Mouse (Mus musculus) cerebellum, adult 2 months (tissue): ENCODE data around the gene Marc2. TPM values are rescaled to one million over a fixed set of nuclear protein-coding genes. Genes with fewer than 3 reads are reported as not detected.

ENCODE experiments used
- DNase-seq, 2 experiments: peaks; one replicate each; pipeline ENCODE4 v3.0.0; 2021
- H3K27ac ChIP-seq: fragments of 200-500 bp; 2 replicates; pipeline ENCODE4 v1.5.1; 2012; ENCODE audit warnings: low read length, control low read depth, inconsistent platforms; ENCODE audit not compliant: insufficient read depth
- H3K27me3 ChIP-seq: fragments of 200-500 bp; 2 replicates; pipeline ENCODE4 v1.6.1; 2012; ENCODE audit warnings: inconsistent platforms, mild to moderate bottlenecking, low read length, moderate library complexity; ENCODE audit not compliant: control insufficient read depth, insufficient read depth
- H3K4me1 ChIP-seq: fragments of 200-500 bp; 2 replicates; pipeline ENCODE4 v1.6.1; 2011; ENCODE audit warnings: low read length; ENCODE audit not compliant: control insufficient read depth, insufficient read depth
- H3K4me3 ChIP-seq: fragments of 200-500 bp; replicated peaks from 2 replicates; pipeline ENCODE3; 2011; ENCODE audit warnings: mild to moderate bottlenecking, low read depth, low read length, control low read depth; ENCODE audit not compliant: insufficient read depth
- CTCF ChIP-seq: fragments of 200-500 bp; IDR thresholded peaks from 2 replicates; pipeline ENCODE4 v1.5.1; 2011; ENCODE audit warnings: low read depth, mild to moderate bottlenecking, control low read depth, low read length, moderate library complexity, borderline replicate concordance; ENCODE audit not compliant: insufficient read depth
- POLR2A ChIP-seq: fragments of 200-500 bp; IDR thresholded peaks from 2 replicates; pipeline ENCODE4 v1.6.1; 2011; ENCODE audit warnings: low read length, control low read depth, borderline replicate concordance; ENCODE audit not compliant: insufficient read depth
- WGBS: fragments of 180-500 bp; shearing (Covaris S2); methylation state at CpG from one replicate; pipeline ENCODE4 v1.1.7; 2018; 5-methylcytosine and 5-hydroxymethylcytosine counted together
- polyA plus RNA-seq: library from polyadenylated mRNA; depleted of rRNA; stranded (reverse); fragments of >200 nt; gene quantifications from 2 replicates; pipeline ENCODE4 v1.2.3, GENCODE M21; 2012

Gene Marc2
- polyA plus RNA-seq, 1 experiment, result 64.9 TPM

DNA sequence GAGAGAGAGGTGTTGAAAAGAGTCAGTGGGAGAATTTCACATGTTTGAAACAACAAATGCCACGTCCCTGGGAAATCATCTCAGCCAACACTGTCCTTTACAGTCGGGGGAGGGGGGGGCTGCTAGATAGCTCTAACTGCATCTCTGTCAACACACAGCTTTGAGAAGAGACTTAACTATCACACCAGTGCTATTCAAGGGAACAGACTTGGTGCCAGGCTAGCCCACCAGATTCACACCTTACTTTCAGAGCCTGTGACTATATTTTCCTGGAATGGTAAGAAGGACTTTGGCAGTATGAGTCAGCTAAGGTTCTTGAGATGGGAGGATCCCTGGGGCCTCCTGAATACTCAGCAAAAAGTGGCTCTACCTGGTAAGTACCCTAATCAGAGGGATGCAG lies 31.1 kb upstream of the Marc2 start:
- no peak overlapping the region for H3K27ac ChIP-seq
- H3K27me3 ChIP-seq, result no peaks in the 10 kb centered on the region; the same call in 1 of the 2 replicates
- no peak for DNase-seq
- 75% methylated on average over 2 of the region's 2 CpGs for WGBS
- no peak for TF ChIP-seq CTCF
- no peaks in the 10 kb centered on the region for H3K4me1 ChIP-seq
- H3K4me3 ChIP-seq, result no peak overlapping the region

- H3K4me3 ChIP-seq, result no peak overlapping the region
- H3K27me3 ChIP-seq, result no peaks in the 10 kb centered on the region; the same call in 1 of the 2 replicates
- no peak for TF ChIP-seq POLR2A
- TF ChIP-seq CTCF, result no peak
- no peak overlapping the region for H3K27ac ChIP-seq
- DNase-seq, result no peak
- no peaks in the 10 kb centered on the region for H3K4me1 ChIP-seq
- 77% methylated on average over 11 of the region's 11 CpGs for WGBS
Observed at GRCm38 (mm10) chr1:184873910-184874309, 27.7 kb upstream of the Marc2 start.

- no peak for TF ChIP-seq CTCF
- TF ChIP-seq POLR2A, result no peak
- no peak for DNase-seq
Observed at GRCm38 (mm10) chr1:184872069-184872819, 26.0 kb upstream of the Marc2 start.

GRCm38 (mm10) chr1:184871506-184871905 lies 25.3 kb upstream of the Marc2 start:
- Histone ChIP-seq H3K4me3 (no peak overlapping the region), H3K4me1 (no peaks in the 10 kb centered on the region), H3K27ac (no peak overlapping the region), H3K27me3 (no peaks in the 10 kb centered on the region; the same call in 1 of the 2 replicates)
- 96% methylated on average over 1 of the region's 1 CpGs for WGBS
- no peak for TF ChIP-seq CTCF
- DNase-seq, result no peak

More at GRCm38 (mm10) chr1:184872069-184872819, 26.0 kb upstream of the Marc2 start:
- Histone ChIP-seq H3K4me3 (no peak overlapping the region), H3K27ac (no peak overlapping the region), H3K27me3 (no peaks in the 10 kb centered on the region; the same call in 1 of the 2 replicates), H3K4me1 (no peaks in the 10 kb centered on the region)
- WGBS, result 84% methylated on average over 7 of the region's 7 CpGs

GRCm38 (mm10) chr1:184870646-184871385 lies 24.6 kb upstream of the Marc2 start:
- H3K27ac ChIP-seq, result no peak overlapping the region

DNA sequence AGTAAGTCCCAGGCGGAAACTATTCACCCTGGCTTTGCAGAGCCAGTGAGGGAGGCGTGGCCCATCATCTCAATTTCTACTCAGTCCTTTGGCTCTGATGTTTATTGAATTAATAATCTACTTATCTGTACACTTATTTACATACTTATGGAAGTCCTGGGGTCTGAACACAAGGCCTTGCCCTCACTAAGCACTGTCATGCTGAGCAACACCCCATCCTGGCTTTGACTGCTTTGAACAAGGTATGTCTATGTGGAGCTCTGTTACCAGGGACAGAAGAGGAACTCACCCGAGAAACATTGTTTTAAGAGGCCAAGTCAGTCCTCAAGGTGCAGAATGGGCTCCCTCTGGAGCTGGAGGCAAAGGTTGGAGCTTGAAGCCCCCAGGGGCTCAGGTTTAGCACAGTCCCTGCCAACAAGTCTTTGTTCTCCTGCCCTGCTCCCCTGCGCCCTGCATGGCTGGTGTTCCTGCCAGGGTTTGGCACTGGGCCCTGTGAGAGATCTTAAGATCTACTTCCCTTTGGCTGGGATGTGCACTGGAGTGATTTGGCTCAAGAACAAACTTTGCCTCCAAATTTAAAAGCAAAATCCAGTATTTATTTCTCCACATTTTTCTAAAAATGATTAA lies 23.8 kb upstream of the Marc2 start:
- TF ChIP-seq CTCF (no peak), POLR2A (no peak)
- no peaks in the 10 kb centered on the region for H3K4me1 ChIP-seq
- DNase-seq, result no peak
- no peak overlapping the region for H3K4me3 ChIP-seq
- no peak overlapping the region for H3K27ac ChIP-seq
- WGBS, result 51% methylated on average over 4 of the region's 4 CpGs
- H3K27me3 ChIP-seq, result no peaks in the 10 kb centered on the region

More at GRCm38 (mm10) chr1:184870646-184871385, 24.6 kb upstream of the Marc2 start:
- WGBS, result 86% methylated on average over 11 of the region's 11 CpGs
- no peak for DNase-seq
- TF ChIP-seq CTCF (no peak), POLR2A (no peak)
- no peaks in the 10 kb centered on the region for H3K4me1 ChIP-seq
- no peak overlapping the region for H3K4me3 ChIP-seq
- H3K27me3 ChIP-seq, result no peaks in the 10 kb centered on the region

DNA sequence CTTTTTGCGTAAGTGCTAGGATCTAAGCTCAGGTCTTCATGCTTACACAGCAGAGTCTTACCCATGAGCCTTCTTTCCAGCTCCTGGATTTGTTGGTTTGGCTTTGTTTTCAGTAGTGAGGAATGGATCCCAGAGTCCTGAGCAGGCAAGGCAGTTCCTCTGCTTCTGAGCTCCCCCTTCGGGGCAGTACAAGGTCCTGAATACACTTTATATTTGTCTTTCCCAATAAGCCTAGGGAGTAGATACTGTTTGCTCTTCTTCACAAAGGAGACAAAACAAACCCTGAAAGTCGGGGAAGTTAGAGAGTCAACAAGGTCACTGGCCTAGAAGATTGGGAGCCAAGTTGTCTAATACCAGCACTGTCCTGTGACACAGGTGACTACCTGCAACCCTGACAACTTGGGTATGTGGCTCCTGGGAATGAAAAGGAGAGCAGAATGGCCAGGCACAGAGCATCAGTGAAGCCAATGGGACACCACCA lies 21.4 kb upstream of the Marc2 start:
- Histone ChIP-seq H3K4me3 (no peak overlapping the region), H3K27ac (no peak overlapping the region), H3K27me3 (no peaks in the 10 kb centered on the region), H3K4me1 (no peaks in the 10 kb centered on the region)
- TF ChIP-seq POLR2A (no peak), CTCF (no peak)
- 94% methylated on average over 3 of the region's 3 CpGs for WGBS
- DNase-seq, result no peak
